ENCODE assay signal across 9 mouse cellular contexts in genomic region chr4:32560724-32561554, GRCm38 (mm10). TPM values are rescaled to one million over a fixed set of nuclear protein-coding genes. Genes with fewer than 3 reads are reported as not detected.
A peak's percentile ranks its signal among the peaks of the same experiment; 100 is the strongest.
DNase-seq lines count a peak whose midpoint lies in the region; ATAC-seq and TF ChIP-seq lines count a peak whose summit lies in the region.
"Had no signal": no experiment of that assay in that cellular context is flagged by ENCODE, and none has a peak within 500 bp of the region (broad histone marks: within the 10 kb centered on the region; RNA-seq: fewer than 3 reads in every experiment).

No protein-coding gene starts in this region.

- DNase-seq in frontal cortex, postnatal 10 days (ENCODE audit: low spot score in 2 of 2) = no peak
- DNase-seq in testis, postnatal 10 days (ENCODE audit: low spot score) = no peak
- peak; percentile 35 for DNase-seq in induced T-regulatory cell, adult 2 months (ENCODE audit: low read depth)
- DNase-seq in retina, postnatal 1 day = peak; percentile 96
- DNase-seq in ovary, postnatal 14 days (ENCODE audit: low spot score) = no peak
- no peak for DNase-seq in urinary bladder, postnatal 10 days (ENCODE audit: low spot score)

- no peaks in the 10 kb centered on the region for H3K27me3 ChIP-seq in testis, adult 2 months (ENCODE audit: control insufficient read depth, insufficient read depth, low read length)

- peaks cover 7% of the 10 kb centered on the region for H3K4me1 ChIP-seq in testis, adult 2 months (ENCODE audit: control insufficient read depth, insufficient read depth, low read length)

- peak; percentile 36; the same call in 1 of the 2 replicates for ATAC-seq in frontal cortex, adult (ENCODE audit: low TSS enrichment)

- H3K27ac ChIP-seq in testis, adult 2 months (ENCODE audit: control insufficient read depth, insufficient read depth, low read depth, low read length) = peak overlapping the region; percentile 33; the same call in 1 of the 2 replicates

- TF ChIP-seq POLR2A in testis, adult 2 months (IDR thresholded peaks at IDR 0.05; ENCODE audit: control insufficient read depth, low read depth, low read length) = no peak

- no peak overlapping the region for H3K4me3 ChIP-seq in testis, adult 2 months (ENCODE audit: control insufficient read depth, low read depth, low read length)

- no peaks in the 10 kb centered on the region for H3K36me3 ChIP-seq in testis, adult 2 months (ENCODE audit: control insufficient read depth, insufficient read depth, low read length)

- no peak for TF ChIP-seq CTCF in testis, adult 2 months (IDR thresholded peaks at IDR 0.05; ENCODE audit: control insufficient read depth, insufficient read depth, insufficient replicate concordance, low read depth, low read length)

RNA-seq across cellular contexts. Expression of gene Gja10, which starts 41.6 kb away (rescaled TPM):
- polyA plus RNA-seq in testis, adult 2 months (2012; rRNA removed) = 0.32 and 0.35 TPM in 2 replicates
- polyA plus RNA-seq: stomach, embryonic 16.5 days had no signal

RNA-seq across cellular contexts. Expression of gene Casp8ap2, which starts 54.3 kb away (rescaled TPM):
- 3.8 and 4.7 TPM in 2 replicates for polyA plus RNA-seq in testis, adult 2 months (2012; rRNA removed)

Comparison
In these comparisons a context has a peak if more than half of its experiments do, and no peak if none do; other contexts are left out.
1. DNase-seq: peak in induced T-regulatory cell, adult 2 months (single experiment) and retina, postnatal 1 day (single experiment); none in frontal cortex, postnatal 10 days (0 of 2), testis, postnatal 10 days (single experiment), ovary, postnatal 14 days (single experiment) and urinary bladder, postnatal 10 days (single experiment).